Mouse (Mus musculus): ENCODE data around the gene Gnaz.

- TF ChIP-seq CTCF (IDR thresholded peaks at IDR 0.05; ENCODE audit: control insufficient read depth, insufficient read depth, low read length) (no peak), POLR2A (IDR thresholded peaks at IDR 0.05; ENCODE audit: borderline replicate concordance, control insufficient read depth, low read depth, low read length) (no peak)
Measured at GRCm38 (mm10) chr10:75060843-75061235, 93.9 kb downstream of the Gnaz start.

Data from bone marrow, adult 2 months (tissue).